Mouse (Mus musculus): Measurements from ENCODE around the gene Tuba1a. TPM values are rescaled to one million over a fixed set of nuclear protein-coding genes. Genes with fewer than 3 reads are reported as not detected.

The Tuba1a gene
- polyA plus RNA-seq, 1 experiment: 155 TPM

Other genes with a start within 250 kb of the Tuba1a start
- gene Ccdc65, start 245.5 kb downstream of the Tuba1a start, polyA plus RNA-seq (2012; rRNA removed): 0.27 and 0.32 TPM in 2 replicates
- 20.4 and 28.9 TPM in 2 replicates for gene Fkbp11, start 225.5 kb downstream of the Tuba1a start, polyA plus RNA-seq (2012; rRNA removed)
- 99.2 and 104 TPM in 2 replicates for gene Arf3, start 190.5 kb downstream of the Tuba1a start, polyA plus RNA-seq (2012; rRNA removed)
- 0.10 and 0.14 TPM in 2 replicates for gene Wnt10b, start 175.6 kb downstream of the Tuba1a start, polyA plus RNA-seq (2012; rRNA removed)
- not detected in 2 replicates for gene Wnt1, start 163.8 kb downstream of the Tuba1a start, polyA plus RNA-seq (2012; rRNA removed)
- gene Ddn, start 144.2 kb downstream of the Tuba1a start, polyA plus RNA-seq (2012; rRNA removed): 0.03 and 0.12 TPM in 2 replicates
- gene Prkag1, start 122.2 kb downstream of the Tuba1a start, polyA plus RNA-seq (2012; rRNA removed): 84.9 and 87.2 TPM in 2 replicates
- 21.6 and 25.9 TPM in 2 replicates for gene Kmt2d, start 82.5 kb downstream of the Tuba1a start, polyA plus RNA-seq (2012; rRNA removed)
- gene Rhebl1, start 59.2 kb downstream of the Tuba1a start, polyA plus RNA-seq (2012; rRNA removed): 14.8 and 17.5 TPM in 2 replicates
- 0.48 and 0.63 TPM in 2 replicates for gene Dhh, start 55.2 kb downstream of the Tuba1a start, polyA plus RNA-seq (2012; rRNA removed)
- gene Lmbr1l, start 35.5 kb downstream of the Tuba1a start, polyA plus RNA-seq (2012; rRNA removed): 65.8 and 140 TPM in 2 replicates
- gene Tuba1b, start 19.1 kb downstream of the Tuba1a start, polyA plus RNA-seq (2012; rRNA removed): 848 and 981 TPM in 2 replicates
- 0.55 and 6.2 TPM in 2 replicates for gene Gm49450, start 152 bp downstream of the Tuba1a start, polyA plus RNA-seq (2012; rRNA removed)
- gene Tuba1c, start 76.2 kb upstream of the Tuba1a start, polyA plus RNA-seq (2012; rRNA removed): 408 and 423 TPM in 2 replicates
- gene Prph, start 101.5 kb upstream of the Tuba1a start, polyA plus RNA-seq (2012; rRNA removed): 6.1 and 9.1 TPM in 2 replicates
- gene Troap, start 120.9 kb upstream of the Tuba1a start, polyA plus RNA-seq (2012; rRNA removed): 13.2 and 13.4 TPM in 2 replicates
- gene C1ql4, start 134.1 kb upstream of the Tuba1a start, polyA plus RNA-seq (2012; rRNA removed): not detected in 2 replicates
- 45.8 and 57.1 TPM in 2 replicates for gene Dnajc22, start 139.5 kb upstream of the Tuba1a start, polyA plus RNA-seq (2012; rRNA removed)
- gene Spats2, start 172.2 kb upstream of the Tuba1a start, polyA plus RNA-seq (2012; rRNA removed): 6.1 and 6.6 TPM in 2 replicates